Mouse (Mus musculus): ENCODE measurements around the gene Eef1e1.
"Not testable (repeated sequence)": the region's sequence is repeated elsewhere in the genome, so short reads cannot be mapped to it uniquely, and the experiment has no call there.

Eef1e1 gene

GRCm38 (mm10) chr13:38625492-38626228, 33.2 kb downstream of the Eef1e1 start:
- DNase-seq (ENCODE audit: extremely low read depth, low read depth, low spot score), result no peak

GRCm38 (mm10) chr13:38624292-38624902, 34.5 kb downstream of the Eef1e1 start:
- no peak for DNase-seq (ENCODE audit: extremely low read depth, low read depth, low spot score)

- no peak for DNase-seq (ENCODE audit: extremely low read depth, low read depth, low spot score)
These were observed 35.6 kb downstream of the Eef1e1 start for GRCm38 (mm10) chr13:38623296-38623695.

- DNase-seq (ENCODE audit: extremely low read depth, low read depth, low spot score), result not testable (repeated sequence)
These were observed 40.7 kb downstream of the Eef1e1 start for GRCm38 (mm10) chr13:38618001-38618630.

- no peak for DNase-seq (ENCODE audit: extremely low read depth, low read depth, low spot score)
These were observed 42.0 kb downstream of the Eef1e1 start for GRCm38 (mm10) chr13:38616887-38617286.

- DNase-seq (ENCODE audit: extremely low read depth, low read depth, low spot score), result no peak
These were observed 43.2 kb downstream of the Eef1e1 start for GRCm38 (mm10) chr13:38615656-38616055.

- no peak for DNase-seq (ENCODE audit: extremely low read depth, low read depth, low spot score)
These were observed 44.6 kb downstream of the Eef1e1 start for GRCm38 (mm10) chr13:38614298-38614697.

GRCm38 (mm10) chr13:38613583-38613982, 45.3 kb downstream of the Eef1e1 start:
- no peak for DNase-seq (ENCODE audit: extremely low read depth, low read depth, low spot score)

GRCm38 (mm10) chr13:38612608-38613007, 46.2 kb downstream of the Eef1e1 start:
- DNase-seq (ENCODE audit: extremely low read depth, low read depth, low spot score), result no peak

- no peak for DNase-seq (ENCODE audit: extremely low read depth, low read depth, low spot score)
These were observed 46.7 kb downstream of the Eef1e1 start for GRCm38 (mm10) chr13:38612179-38612578.

GRCm38 (mm10) chr13:38610336-38610735, 48.5 kb downstream of the Eef1e1 start:
- DNase-seq (ENCODE audit: extremely low read depth, low read depth, low spot score), result no peak

GRCm38 (mm10) chr13:38607130-38607529, 51.7 kb downstream of the Eef1e1 start:
- no peak for DNase-seq (ENCODE audit: extremely low read depth, low read depth, low spot score)

- DNase-seq (ENCODE audit: extremely low read depth, low read depth, low spot score), result no peak
These were observed 53.5 kb downstream of the Eef1e1 start for GRCm38 (mm10) chr13:38605353-38605752.

- no peak for DNase-seq (ENCODE audit: extremely low read depth, low read depth, low spot score)
These were observed 55.9 kb downstream of the Eef1e1 start for GRCm38 (mm10) chr13:38602966-38603365.

- no peak for DNase-seq (ENCODE audit: extremely low read depth, low read depth, low spot score)
These were observed 56.5 kb downstream of the Eef1e1 start for GRCm38 (mm10) chr13:38602243-38602832.

- no peak for DNase-seq (ENCODE audit: extremely low read depth, low read depth, low spot score)
These were observed 58.0 kb downstream of the Eef1e1 start for GRCm38 (mm10) chr13:38600811-38601210.

GRCm38 (mm10) chr13:38597076-38597475, 61.8 kb downstream of the Eef1e1 start:
- no peak for DNase-seq (ENCODE audit: extremely low read depth, low read depth, low spot score)

- DNase-seq (ENCODE audit: extremely low read depth, low read depth, low spot score), result no peak
These were observed 62.4 kb downstream of the Eef1e1 start for GRCm38 (mm10) chr13:38596461-38596860.
